Mouse (Mus musculus) mouse embryonic stem cell (cell line): ENCODE results near the gene Stab1.

Experiments
- in situ Hi-C, 2 experiments: fragments of 300-500 bp; cut with MboI; formaldehyde crosslinking; loops; 1 replicate in 1 of 2; 3 replicates in 1 of 2; pipeline ENCODE4 v1.14.3; 2019 to 2020; ENCODE audit warnings: low sequenced_read_pairs in 2 of 2, low pct_unique_long_range_greater_than_20kb in 1 of 2, mixed read lengths in 1 of 2; ENCODE audit not compliant: unreplicated experiment in 1 of 2

The Stab1 gene

DNA sequence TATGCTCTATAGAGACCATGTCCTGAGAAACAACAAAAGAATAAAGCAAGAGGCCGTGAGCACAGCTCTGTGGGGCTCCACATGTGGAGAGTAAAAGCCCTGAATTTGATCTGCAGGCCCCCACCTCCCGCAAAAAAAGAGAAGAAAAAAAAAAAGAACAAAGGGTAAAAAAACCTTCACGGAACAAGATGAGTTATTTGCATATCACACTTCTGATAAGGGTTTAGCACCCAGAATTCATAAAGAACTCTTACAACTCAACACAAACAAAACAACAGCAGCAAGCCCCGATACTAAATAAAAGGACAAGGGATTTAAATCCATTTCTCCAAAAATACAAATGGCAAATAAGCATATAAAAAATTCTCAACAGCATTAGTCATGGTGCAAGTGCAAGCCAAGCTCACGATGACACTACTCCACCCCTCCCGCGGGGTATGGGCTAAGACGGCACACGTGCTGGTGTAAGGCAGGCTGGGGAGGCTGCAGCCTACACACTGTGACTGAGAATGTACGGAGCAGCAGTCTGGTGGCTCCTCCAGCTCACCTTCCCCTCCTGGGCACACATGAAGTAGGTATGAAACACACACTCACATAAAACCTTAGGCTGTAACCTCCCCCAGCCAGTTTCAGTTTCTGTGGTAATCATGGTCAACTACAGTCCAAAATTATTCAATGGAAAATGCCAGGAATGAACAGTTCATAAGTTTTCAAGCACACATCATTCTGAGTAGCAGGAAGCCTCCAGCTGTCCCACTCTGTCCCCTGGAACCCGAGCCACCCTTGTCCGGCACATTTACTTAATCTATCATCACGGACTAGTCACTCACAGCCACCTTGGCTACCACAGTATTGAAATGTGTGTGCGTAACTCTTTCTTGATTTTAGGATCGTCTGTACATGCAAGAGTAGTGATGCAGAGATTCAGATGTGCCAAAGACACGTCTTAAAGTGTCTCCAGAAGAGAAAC, 29.4 kb upstream of the Stab1 start:
- in situ Hi-C loops, result no loop called here

DNA sequence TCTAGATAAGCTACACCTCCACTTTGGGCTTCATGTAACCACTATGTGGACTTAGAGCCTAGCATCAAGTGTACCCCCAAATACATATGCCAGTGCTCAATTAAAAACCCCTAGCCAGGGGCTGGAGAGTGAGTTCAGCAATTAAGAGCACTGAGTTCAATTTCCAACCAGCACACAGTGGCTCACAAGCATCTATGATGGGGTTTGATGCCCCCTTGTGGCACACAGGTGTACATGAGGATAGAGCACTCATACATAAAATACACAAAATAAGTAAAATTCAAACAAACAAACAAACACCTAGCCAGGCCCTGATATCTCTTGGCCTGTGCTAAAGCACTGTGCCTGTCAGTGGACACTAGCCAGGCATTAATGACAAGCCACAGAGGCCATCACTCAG, 27.5 kb upstream of the Stab1 start:
- in situ Hi-C loops, result no loop called here

DNA sequence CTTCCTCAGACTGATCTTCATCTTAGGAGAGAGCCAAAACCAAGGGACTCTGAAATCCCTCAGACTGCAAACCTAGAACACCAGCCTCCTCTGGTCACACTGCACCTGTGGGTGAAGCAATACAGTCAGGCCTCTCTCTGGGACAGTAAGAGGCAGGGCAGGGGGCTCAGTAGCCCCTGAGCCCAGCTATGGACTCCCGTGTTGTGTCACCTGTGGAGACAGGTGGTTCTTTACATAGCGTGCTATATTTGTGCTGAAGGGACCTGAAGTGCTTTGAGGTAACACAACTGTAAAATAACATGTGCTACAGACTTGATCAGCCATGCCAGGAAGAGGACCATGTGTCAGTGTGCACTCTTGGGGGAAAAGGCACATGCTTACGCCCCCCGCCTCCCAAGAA, 27.1 kb upstream of the Stab1 start:
- in situ Hi-C loops, result no loop called here

DNA sequence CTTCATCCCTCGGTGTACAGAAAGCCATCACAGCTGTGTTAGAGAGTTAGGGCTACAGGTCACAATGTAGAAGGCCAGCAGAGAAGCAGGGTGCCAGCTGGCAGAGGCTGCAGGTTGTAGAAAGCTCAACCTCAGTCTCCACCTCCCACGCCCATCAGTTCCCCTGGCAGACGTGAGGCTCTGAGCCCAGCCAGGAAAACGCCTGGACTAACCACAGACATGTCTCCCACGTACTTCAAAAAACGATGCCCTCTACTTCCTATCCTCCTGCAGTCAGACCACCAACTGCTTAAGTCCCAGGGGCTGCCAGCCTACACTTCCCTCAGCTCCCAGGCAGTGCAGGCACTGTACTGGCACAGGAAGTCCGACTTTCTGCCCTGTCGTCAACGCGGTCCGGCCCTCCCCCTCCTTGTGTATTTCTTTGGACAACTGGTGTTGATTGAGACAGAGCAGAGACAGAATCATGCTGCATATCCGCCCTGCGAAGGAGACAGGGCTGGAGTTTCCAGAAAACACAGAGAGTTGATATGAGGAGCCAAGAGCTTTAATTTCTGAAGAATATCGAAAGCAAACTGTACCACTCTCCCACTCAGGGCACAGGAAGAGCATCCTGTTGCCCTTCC, 26.6 kb upstream of the Stab1 start:
- in situ Hi-C loops, result no loop called here

DNA sequence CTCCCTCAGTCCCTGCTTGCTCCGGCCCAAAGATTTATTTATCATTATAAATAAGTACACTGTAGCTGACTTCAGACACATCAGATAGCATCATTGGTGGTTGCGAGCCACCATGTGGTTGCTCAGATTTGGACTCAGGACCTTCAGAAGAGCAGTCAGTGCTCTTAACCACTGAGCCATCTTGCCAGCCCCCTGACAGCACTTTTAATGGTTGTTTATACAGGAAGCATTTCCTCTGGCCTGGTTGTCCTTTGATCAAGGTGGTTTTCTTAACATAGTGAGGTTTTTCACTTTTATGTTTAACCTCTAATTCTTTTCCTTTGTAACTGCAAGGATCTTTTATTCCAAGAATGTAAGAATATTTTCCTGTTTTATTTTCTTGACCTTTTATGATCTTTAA, 26.0 kb upstream of the Stab1 start:
- in situ Hi-C loops, result no loop called here

DNA sequence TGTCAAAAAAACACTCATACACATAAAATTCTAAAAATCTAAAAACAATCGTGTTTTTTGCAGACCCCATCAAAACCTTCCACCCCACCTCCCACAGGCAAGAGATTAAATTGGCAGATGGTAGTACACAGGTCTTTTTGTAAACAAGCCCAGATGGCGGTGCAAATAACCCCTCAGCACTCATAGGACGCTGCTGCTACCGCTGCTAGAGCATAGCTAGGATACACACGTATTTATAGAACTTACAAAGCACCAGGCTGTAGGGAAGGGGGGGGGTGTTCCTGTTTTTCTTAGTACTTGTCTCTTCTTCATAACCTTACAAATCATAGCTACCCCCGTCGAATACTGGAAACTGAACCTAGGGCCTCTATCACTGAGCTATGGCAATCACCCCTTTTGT, 25.4 kb upstream of the Stab1 start:
- in situ Hi-C loops, result no loop called here

DNA sequence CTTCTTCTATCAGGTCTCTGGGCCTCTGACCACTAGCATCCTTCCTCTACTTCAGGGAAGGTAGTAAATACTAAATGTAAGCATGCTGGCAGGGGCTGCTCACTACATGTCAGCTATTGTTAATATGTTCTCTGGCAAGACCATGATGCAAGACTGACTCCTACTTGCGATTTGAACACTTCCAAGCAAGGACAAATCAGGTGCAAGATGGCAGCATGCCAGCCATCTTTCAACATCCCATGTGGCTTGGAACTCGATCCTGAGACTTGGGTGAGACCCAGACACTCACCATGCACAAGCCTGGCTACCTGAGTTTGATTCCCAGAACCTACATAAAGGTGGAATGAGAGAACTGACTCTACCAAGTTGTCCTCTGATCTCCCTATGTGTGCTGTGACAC, 23.5 kb upstream of the Stab1 start:
- in situ Hi-C loops, result no loop called here

DNA sequence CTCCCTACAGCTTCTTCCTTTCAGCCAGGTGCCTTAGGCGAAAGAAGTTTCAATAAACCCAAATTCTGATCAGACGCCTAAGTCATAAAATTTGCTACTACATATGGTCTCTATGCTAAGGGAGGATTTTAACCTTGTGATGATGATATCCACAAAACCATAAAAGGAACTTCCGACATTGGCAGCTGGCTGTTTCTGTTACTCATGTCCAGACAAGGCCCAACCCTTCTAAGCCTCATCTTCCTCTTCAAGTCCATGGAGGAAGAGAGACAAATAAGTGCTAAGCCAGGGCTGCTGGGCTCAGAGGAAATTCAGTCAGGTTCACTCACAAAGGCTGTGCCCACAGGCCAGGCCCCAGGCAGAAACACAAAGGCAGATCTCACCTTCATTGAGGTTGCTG, 20.9 kb upstream of the Stab1 start:
- in situ Hi-C loops, result no loop called here

DNA sequence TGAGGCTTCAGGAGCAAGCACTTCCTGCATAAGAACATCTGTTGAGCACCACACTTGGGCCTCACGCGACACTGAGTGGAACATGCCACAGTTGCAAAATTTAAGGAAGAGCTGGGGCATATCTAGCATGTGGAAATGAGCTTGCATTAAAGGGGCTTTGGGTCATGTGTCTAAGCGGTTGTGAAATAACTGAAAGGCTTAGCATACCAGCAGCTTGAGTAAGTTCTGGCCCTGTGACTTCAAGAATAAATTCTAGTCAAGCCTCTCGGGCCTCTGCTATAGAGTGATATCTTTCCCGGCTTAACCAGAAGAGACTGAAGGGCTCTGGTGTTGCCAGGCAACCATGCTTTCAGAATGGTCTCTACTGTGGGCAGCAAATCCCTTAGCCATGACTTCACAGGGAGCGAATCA, 20.3 kb upstream of the Stab1 start:
- in situ Hi-C loops, result no loop called here

DNA sequence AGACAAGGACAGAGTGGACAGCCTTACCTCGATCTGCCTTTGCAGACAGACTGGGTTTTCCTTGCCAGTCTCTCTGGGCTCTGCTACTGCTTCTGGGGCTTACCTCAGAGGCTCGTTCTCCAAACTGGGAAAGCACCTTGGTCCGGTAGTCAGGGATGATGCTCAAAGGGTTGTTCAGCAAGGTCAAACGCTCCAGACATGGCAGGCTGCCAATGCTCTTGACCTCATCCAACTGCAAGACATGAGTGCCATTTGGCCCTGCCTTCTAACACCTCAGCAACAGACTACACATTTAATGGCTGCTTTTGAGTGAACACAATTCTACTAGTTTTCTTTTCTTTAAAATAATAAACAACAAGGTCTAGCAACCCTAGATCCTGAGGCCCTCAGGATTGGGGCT, 18.2 kb upstream of the Stab1 start:
- in situ Hi-C loops, result no loop called here

DNA sequence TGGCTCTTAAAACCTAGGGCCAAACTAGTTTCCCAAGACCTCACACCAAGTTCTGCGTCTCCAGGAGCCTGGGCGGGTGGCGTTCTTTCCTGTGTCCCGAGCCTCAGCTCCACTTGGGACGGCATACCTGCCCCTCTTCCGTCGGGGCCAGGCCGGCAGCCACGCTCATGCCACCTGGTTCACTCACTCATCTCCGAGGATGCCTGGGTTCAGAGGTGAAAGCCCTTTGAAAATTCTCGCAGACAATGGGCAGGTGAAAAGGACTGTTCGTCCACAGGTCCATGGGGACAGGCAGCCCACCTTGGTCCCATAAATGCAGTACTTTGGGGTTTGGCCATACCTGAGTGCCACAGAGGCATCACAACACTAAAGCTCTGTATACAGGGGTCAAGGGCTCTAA, 15.8 kb upstream of the Stab1 start:
- in situ Hi-C loops, result no loop called here

DNA sequence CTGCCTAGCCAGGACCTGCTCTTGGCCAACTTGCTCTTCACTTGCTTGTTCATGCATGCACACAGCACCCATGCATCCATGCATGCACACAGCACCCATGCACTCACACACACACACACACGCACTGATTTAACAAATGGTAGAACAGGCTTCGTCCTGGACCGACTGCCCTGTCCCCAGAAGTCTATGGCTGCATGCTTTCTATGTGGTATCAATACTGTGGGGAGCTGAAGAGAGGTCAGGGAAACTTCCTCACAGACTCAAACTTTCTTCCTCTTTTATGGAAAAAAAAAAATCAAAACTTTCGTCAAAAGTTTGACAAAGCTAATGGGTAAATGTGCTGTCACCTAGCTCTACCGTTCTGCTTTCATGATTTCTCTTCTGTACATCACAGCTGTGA, 15.1 kb upstream of the Stab1 start:
- in situ Hi-C loops, result no loop called here

DNA sequence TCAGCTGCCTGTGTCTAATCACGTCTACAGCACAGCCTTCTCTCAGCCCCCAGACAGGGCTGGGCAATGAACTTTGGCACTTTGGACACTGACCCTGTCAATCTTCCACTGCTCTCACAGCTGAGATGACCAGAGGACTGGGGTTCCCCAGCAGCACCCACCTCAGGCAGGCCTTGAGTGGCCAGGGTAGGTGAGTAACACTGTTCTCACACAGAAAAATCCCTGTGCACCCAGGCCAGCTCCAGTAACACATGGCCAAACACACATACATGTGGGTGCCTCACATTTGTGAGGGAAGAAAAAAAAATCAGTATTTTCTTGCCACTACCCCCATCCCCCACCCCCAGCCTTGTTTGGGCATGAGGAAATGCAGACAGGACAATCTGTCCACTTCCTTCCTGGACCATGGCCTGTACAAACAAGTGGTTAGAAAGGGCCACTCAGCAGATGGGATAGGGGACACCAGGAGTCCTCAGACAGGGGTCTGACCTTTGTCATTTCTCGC, 14.4 kb upstream of the Stab1 start:
- in situ Hi-C loops, result no loop called here

DNA sequence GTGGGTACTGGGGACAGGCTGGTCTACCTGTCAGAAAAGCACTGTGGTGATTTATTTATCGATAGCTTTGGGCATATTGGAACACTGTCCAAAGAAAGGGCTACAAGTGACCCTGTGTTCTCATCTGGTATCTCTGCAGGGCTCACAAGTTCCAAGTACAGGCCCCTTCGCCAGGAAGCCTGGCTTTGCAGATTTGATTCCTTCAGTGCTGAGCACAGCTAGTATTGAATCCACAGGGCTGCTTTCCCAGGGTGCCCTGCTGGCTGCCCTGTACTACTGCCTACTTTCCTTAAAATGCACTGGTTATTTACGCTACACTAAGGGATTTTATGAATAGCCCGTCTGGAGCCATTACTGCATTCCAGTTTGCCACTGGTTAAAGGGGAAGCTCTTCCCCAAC, 13.1 kb upstream of the Stab1 start:
- in situ Hi-C loops, result no loop called here

DNA sequence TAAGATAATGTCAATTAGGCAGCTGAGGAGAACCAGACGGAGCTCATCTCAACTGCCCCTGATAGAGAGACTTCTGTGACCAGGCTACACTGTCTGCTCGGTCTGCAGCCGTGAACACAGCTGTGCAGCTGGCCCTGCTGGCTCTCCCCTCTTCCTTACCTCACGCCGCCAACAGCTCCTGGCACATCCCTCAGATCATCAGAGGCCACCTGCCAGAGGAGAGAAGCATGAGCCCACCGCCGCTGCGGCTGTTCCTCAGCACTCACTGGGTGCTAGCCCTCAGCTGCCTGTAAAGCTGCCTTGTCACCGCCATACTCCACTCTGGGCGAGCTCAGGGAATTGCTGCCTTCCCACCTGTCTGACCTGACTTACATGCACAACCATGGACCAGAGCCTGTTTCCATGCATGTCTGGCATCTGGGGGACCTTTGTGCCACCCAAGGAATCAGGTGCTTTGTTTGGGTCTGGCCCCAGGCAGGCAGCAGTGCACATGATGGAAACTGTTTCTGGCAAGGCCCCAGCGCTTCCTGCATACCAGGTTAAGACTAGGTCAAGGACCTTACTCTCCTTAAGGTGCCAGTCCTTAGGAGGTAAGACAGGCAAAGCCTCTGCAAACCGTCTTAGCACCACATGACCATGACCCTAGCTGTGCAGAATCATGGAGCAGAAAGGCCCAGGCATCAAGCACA, 11.4 kb upstream of the Stab1 start:
- in situ Hi-C loops, result no loop called here

DNA sequence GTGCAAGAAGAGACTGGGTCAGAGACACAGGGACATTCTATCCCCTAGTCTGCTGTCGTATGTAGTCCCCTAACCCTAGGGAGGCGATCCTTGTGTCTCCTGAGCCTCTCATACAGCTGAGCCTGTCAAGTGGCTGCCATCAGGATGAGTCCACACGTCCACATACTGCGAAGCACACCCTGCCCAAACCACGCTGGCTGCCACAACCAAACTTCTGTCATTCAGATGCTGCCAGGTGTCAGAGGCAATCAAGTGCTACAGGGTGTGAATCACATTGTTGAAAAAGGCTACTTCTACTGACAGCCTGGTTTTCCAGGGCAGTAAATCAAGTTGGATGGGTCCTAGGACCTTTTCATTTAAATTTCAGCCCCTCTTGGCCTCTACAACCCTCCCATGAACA, 9.3 kb upstream of the Stab1 start:
- in situ Hi-C loops, result no loop called here

DNA sequence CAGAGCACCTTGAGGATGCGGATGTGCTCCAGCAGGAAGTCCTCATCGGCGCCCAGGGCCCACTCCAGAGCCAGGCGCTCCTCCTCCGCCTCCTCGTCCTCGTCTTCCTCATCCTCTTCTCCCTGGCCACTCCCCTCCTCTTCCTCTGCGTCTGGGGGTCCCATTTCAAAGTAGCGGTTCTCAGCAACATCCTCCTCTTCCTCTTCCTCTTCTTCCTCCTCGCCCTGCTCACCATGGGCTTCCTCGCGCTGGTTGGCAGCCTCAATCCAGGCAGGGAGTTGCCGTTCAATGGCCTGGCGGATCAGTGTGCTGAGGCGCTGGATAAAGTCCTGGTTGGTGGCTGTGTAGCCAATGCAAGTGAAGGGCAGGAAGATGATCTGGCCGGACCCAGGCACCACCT, 8.8 kb upstream of the Stab1 start:
- in situ Hi-C loops, result no loop called here

DNA sequence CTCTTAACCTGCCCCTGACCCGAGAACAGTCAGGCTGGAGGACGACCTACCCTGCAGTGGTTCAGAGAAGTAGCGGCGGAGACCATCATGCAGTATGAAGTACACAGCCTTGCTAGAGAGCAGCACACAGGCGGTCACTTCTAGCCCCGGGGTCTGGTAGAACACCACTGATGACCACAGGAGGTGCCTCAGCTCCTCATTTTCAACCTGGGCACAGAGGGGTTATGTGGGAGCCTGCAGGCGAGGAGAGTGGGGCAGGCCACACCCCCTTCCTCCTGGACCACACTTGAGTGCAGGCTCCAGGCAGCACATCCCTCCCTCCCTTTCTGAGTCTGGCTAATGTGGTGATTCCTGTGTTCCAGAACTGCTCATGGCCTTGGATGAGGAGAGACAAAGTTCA, 5.1 kb upstream of the Stab1 start:
- in situ Hi-C loops, result no loop called here

DNA sequence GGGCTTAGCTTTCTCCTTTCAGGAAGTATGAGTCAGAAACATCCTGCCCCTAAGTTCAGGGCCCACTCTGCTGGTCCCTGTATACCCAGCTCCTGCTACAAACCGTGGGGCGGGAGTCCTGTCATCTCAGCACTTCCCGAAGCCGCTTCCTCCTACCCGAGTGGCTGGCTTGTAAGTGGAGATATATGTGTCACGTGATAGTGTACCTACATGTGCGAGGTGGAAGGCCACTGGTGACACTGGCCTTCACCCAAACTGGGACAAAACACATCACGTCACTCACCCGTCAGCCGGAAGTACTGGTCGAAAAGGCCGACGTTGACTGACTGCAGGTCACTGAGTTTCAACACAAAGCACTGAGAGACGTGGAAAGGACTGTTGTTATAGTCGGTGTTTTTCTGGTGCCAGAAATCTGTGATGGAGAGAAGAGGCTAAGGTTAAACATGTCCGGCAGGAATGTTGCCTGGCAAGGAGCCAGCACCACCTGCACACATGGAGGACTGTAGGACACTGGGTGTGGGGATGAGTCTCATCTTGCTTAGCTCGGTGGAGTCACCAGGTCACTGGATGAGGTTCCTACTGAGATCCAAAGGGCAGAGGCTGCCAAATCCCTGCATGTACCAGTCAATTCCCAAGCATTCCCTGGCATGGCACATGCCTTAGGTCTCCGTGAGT, 4.5 kb upstream of the Stab1 start:
- in situ Hi-C loops, result no loop called here
